Mouse (Mus musculus): Measurements from ENCODE around the gene Gm37240. TPM values are rescaled to one million over a fixed set of nuclear protein-coding genes. Genes with fewer than 3 reads are reported as not detected.

Gene Gm37240
- polyA plus RNA-seq, 1 experiment from 2014 or later: 0.52 TPM

DNA sequence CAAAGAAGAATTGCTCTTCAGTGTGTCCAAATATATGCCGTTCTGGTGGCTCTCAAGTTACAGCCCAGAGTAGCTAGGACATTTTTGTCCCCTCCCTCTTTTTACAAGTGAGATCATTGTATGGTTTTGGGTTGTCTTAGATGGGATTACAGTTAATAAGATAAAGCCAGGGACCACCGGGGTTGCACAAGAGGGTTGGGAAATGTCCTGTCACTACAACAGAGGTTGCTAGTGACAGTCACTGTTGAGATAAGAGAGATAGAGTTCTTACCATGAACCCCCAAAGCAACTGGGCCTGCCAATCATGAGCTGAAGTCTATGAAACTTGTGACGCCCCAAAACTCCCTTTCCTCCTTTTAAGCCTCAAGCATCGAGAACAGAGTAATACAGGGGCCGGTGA lies 769.6 kb downstream of the Gm37240 start:
- Histone ChIP-seq H3K36me3 (ENCODE audit: control insufficient read depth, insufficient read depth, low read length) (no peaks in the 10 kb centered on the region), H3K4me3 (ENCODE audit: low read depth, low read length) (no peak overlapping the region), H3K9ac (ENCODE audit: low read depth, low read length) (no peak overlapping the region), H3K4me2 (replicated peaks; ENCODE audit: low read depth, low read length) (no peak overlapping the region), H3K27ac (ENCODE audit: low read depth, low read length) (no peak overlapping the region), H3K9me3 (ENCODE audit: control insufficient read depth, low read length) (no peaks in the 10 kb centered on the region), H3K4me1 (replicated peaks; ENCODE audit: control insufficient read depth, insufficient read depth, low read length) (no peaks in the 10 kb centered on the region), H3K27me3 (ENCODE audit: control insufficient read depth, insufficient read depth, low read length) (no peaks in the 10 kb centered on the region)
- no peak for ATAC-seq (ENCODE audit: low FRiP score)
- 88% methylated on average over 5 of the region's 5 CpGs for WGBS
- DNase-seq (ENCODE audit: low spot score): no peak

GRCm38 (mm10) chr3:85117014-85117413 lies 770.3 kb downstream of the Gm37240 start:
- Histone ChIP-seq H3K27ac (ENCODE audit: low read depth, low read length) (no peak overlapping the region), H3K36me3 (ENCODE audit: control insufficient read depth, insufficient read depth, low read length) (no peaks in the 10 kb centered on the region), H3K4me3 (ENCODE audit: low read depth, low read length) (no peak overlapping the region), H3K9me3 (ENCODE audit: control insufficient read depth, low read length) (no peaks in the 10 kb centered on the region), H3K27me3 (ENCODE audit: control insufficient read depth, insufficient read depth, low read length) (no peaks in the 10 kb centered on the region), H3K4me2 (replicated peaks; ENCODE audit: low read depth, low read length) (no peak overlapping the region), H3K9ac (ENCODE audit: low read depth, low read length) (no peak overlapping the region), H3K4me1 (replicated peaks; ENCODE audit: control insufficient read depth, insufficient read depth, low read length) (no peaks in the 10 kb centered on the region)
- ATAC-seq (ENCODE audit: low FRiP score) (no peak), DNase-seq (ENCODE audit: low spot score) (no peak)
- 78% methylated on average over 7 of the region's 7 CpGs for WGBS

DNA sequence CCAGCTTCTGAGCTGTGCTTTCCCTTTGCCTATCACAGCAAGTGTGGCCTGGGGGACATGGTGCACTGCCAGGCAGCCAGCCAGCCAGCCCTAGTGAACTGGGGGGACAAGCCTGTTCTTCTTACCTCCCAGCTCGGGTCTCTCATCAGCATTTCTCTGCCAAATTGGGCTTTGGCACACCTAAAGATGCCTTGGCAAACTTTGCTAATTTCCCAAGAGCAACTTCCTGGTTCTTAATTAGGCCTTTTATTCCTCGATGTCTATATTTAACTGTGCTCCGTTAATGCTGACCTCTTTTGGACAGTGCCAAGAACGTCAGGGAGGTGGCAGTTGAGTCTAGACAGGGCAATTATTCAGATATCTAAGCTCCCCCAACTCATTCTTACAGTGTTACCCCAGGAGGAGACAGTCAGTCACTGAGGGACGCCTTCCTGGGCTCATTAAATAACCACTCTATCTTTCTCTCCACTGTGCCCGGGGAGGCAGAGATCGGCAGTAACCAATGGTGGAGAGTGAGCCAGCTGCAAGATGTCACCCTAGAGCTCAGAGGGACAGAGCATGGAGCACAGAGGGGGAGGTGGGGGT lies 771.3 kb downstream of the Gm37240 start:
- no peak overlapping the region for H3K4me3 ChIP-seq (ENCODE audit: low read depth, low read length)
- H3K4me2 ChIP-seq (replicated peaks; ENCODE audit: low read depth, low read length): no peak overlapping the region
- no peaks in the 10 kb centered on the region for H3K36me3 ChIP-seq (ENCODE audit: control insufficient read depth, insufficient read depth, low read length)
- H3K9ac ChIP-seq (ENCODE audit: low read depth, low read length): no peak overlapping the region
- H3K27me3 ChIP-seq (ENCODE audit: control insufficient read depth, insufficient read depth, low read length): no peaks in the 10 kb centered on the region
- DNase-seq (ENCODE audit: low spot score) (no peak), ATAC-seq (ENCODE audit: low FRiP score) (no peak)
- H3K9me3 ChIP-seq (ENCODE audit: control insufficient read depth, low read length): no peaks in the 10 kb centered on the region
- 73% methylated on average over 7 of the region's 7 CpGs for WGBS
- no peak overlapping the region for H3K27ac ChIP-seq (ENCODE audit: low read depth, low read length)
- no peaks in the 10 kb centered on the region for H3K4me1 ChIP-seq (replicated peaks; ENCODE audit: control insufficient read depth, insufficient read depth, low read length)

- no peaks in the 10 kb centered on the region for H3K27me3 ChIP-seq (ENCODE audit: control insufficient read depth, insufficient read depth, low read length)
- H3K36me3 ChIP-seq (ENCODE audit: control insufficient read depth, insufficient read depth, low read length): no peaks in the 10 kb centered on the region
- H3K9ac ChIP-seq (ENCODE audit: low read depth, low read length): no peak overlapping the region
- ATAC-seq (ENCODE audit: low FRiP score) (no peak), DNase-seq (ENCODE audit: low spot score) (no peak)
- no peaks in the 10 kb centered on the region for H3K9me3 ChIP-seq (ENCODE audit: control insufficient read depth, low read length)
- no peaks in the 10 kb centered on the region for H3K4me1 ChIP-seq (replicated peaks; ENCODE audit: control insufficient read depth, insufficient read depth, low read length)
- 84% methylated on average over 1 of the region's 1 CpGs for WGBS
- H3K27ac ChIP-seq (ENCODE audit: low read depth, low read length): no peak overlapping the region
- H3K4me2 ChIP-seq (replicated peaks; ENCODE audit: low read depth, low read length): no peak overlapping the region
- H3K4me3 ChIP-seq (ENCODE audit: low read depth, low read length): no peak overlapping the region
Measured at GRCm38 (mm10) chr3:85113565-85113964, 773.8 kb downstream of the Gm37240 start.

DNA sequence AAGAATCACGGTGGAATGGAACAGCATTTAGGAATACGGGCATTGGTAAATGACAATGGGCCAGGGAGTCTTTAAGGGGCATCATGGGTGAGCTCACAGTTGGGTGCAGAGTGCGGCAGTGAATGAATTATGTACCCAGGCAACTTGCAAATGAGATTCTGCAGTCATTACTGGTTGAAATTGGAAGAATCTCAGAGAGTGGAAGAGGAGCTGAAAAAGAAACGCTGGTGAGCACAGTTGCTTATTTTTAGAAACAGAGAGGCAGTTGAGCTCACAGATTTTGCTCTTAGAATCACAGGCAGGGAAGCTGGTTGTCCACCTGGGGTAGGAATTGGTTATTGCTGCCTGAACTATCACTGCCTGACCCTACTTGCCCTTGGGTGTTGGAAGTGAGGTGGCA lies 776.6 kb downstream of the Gm37240 start:
- H3K36me3 ChIP-seq (ENCODE audit: control insufficient read depth, insufficient read depth, low read length): no peaks in the 10 kb centered on the region
- 62% methylated on average over 4 of the region's 4 CpGs for WGBS
- no peaks in the 10 kb centered on the region for H3K4me1 ChIP-seq (replicated peaks; ENCODE audit: control insufficient read depth, insufficient read depth, low read length)
- H3K27ac ChIP-seq (ENCODE audit: low read depth, low read length): no peak overlapping the region
- no peak overlapping the region for H3K4me2 ChIP-seq (replicated peaks; ENCODE audit: low read depth, low read length)
- H3K9me3 ChIP-seq (ENCODE audit: control insufficient read depth, low read length): no peaks in the 10 kb centered on the region
- no peak overlapping the region for H3K9ac ChIP-seq (ENCODE audit: low read depth, low read length)
- H3K4me3 ChIP-seq (ENCODE audit: low read depth, low read length): no peak overlapping the region
- ATAC-seq (ENCODE audit: low FRiP score): no peak
- no peak for DNase-seq (ENCODE audit: low spot score)
- H3K27me3 ChIP-seq (ENCODE audit: control insufficient read depth, insufficient read depth, low read length): no peaks in the 10 kb centered on the region

DNA sequence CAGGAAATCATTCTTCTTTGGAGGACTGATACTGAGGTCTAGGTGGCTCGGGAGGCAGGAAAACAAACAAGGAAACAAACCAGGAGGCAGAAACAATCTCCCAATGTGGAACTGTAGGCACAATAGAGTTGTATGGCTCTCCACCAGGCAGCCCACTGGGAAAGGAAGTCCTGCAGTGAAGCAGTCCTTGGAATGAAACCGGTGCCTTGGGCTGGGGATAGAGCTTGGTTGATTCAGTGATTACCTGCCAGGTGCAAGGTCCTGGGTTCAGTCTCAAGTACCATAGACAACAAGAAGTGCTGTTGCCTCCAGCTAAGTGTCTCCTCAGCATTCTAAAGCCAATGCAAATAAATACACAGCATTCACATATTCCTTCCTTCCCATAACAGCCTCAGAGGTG lies 778.1 kb downstream of the Gm37240 start:
- no peak for ATAC-seq (ENCODE audit: low FRiP score)
- WGBS: 52% methylated on average over 2 of the region's 2 CpGs
- no peak overlapping the region for H3K27ac ChIP-seq (ENCODE audit: low read depth, low read length)

DNA sequence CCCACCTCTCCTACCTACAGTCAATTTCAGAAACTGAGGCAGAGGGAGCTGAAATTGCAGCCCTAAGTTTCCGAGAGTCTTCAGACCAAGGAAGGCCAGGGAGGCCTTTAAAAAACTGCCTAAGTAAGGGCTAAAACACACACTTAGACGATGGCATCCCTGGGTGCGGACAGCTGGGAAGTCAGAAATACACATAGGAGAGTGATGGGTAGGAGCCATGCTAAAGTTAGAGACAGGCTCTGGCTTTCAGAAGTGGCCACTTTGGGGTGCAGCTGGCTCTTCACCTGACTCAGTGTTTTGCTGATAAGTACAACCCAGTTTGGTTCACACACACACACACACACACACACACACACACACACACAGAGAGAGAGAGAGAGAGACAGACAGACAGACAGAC lies 778.9 kb downstream of the Gm37240 start:
- DNase-seq (ENCODE audit: low spot score) (no peak), ATAC-seq (ENCODE audit: low FRiP score) (no peak)
- WGBS: 98% methylated on average over 3 of the region's 3 CpGs
- H3K27ac ChIP-seq (ENCODE audit: low read depth, low read length): no peak overlapping the region
- H3K36me3 ChIP-seq (ENCODE audit: control insufficient read depth, insufficient read depth, low read length): no peaks in the 10 kb centered on the region
- no peak overlapping the region for H3K9ac ChIP-seq (ENCODE audit: low read depth, low read length)
- no peaks in the 10 kb centered on the region for H3K9me3 ChIP-seq (ENCODE audit: control insufficient read depth, low read length)
- H3K27me3 ChIP-seq (ENCODE audit: control insufficient read depth, insufficient read depth, low read length): no peaks in the 10 kb centered on the region
- no peaks in the 10 kb centered on the region for H3K4me1 ChIP-seq (replicated peaks; ENCODE audit: control insufficient read depth, insufficient read depth, low read length)
- no peak overlapping the region for H3K4me2 ChIP-seq (replicated peaks; ENCODE audit: low read depth, low read length)
- H3K4me3 ChIP-seq (ENCODE audit: low read depth, low read length): no peak overlapping the region

More for the DNA sequence above, 778.1 kb downstream of the Gm37240 start:
- Histone ChIP-seq H3K36me3 (ENCODE audit: control insufficient read depth, insufficient read depth, low read length) (no peaks in the 10 kb centered on the region), H3K27me3 (ENCODE audit: control insufficient read depth, insufficient read depth, low read length) (no peaks in the 10 kb centered on the region), H3K9ac (ENCODE audit: low read depth, low read length) (no peak overlapping the region), H3K4me3 (ENCODE audit: low read depth, low read length) (no peak overlapping the region), H3K4me1 (replicated peaks; ENCODE audit: control insufficient read depth, insufficient read depth, low read length) (no peaks in the 10 kb centered on the region), H3K4me2 (replicated peaks; ENCODE audit: low read depth, low read length) (no peak overlapping the region), H3K9me3 (ENCODE audit: control insufficient read depth, low read length) (no peaks in the 10 kb centered on the region)
- DNase-seq (ENCODE audit: low spot score): no peak

- Histone ChIP-seq H3K9me3 (ENCODE audit: control insufficient read depth, low read length) (no peaks in the 10 kb centered on the region), H3K4me3 (ENCODE audit: low read depth, low read length) (no peak overlapping the region), H3K4me2 (replicated peaks; ENCODE audit: low read depth, low read length) (no peak overlapping the region), H3K27ac (ENCODE audit: low read depth, low read length) (no peak overlapping the region), H3K36me3 (ENCODE audit: control insufficient read depth, insufficient read depth, low read length) (no peaks in the 10 kb centered on the region), H3K4me1 (replicated peaks; ENCODE audit: control insufficient read depth, insufficient read depth, low read length) (no peaks in the 10 kb centered on the region), H3K27me3 (ENCODE audit: control insufficient read depth, insufficient read depth, low read length) (no peaks in the 10 kb centered on the region), H3K9ac (ENCODE audit: low read depth, low read length) (no peak overlapping the region)
- 70% methylated on average over 11 of the region's 11 CpGs for WGBS
- DNase-seq (ENCODE audit: low spot score) (no peak), ATAC-seq (ENCODE audit: low FRiP score) (no peak)
Measured at GRCm38 (mm10) chr3:85106956-85107355, 780.4 kb downstream of the Gm37240 start.

GRCm38 (mm10) chr3:85104301-85104700 lies 783.0 kb downstream of the Gm37240 start:
- Histone ChIP-seq H3K4me3 (ENCODE audit: low read depth, low read length) (no peak overlapping the region), H3K9ac (ENCODE audit: low read depth, low read length) (no peak overlapping the region), H3K4me2 (replicated peaks; ENCODE audit: low read depth, low read length) (no peak overlapping the region), H3K4me1 (replicated peaks; ENCODE audit: control insufficient read depth, insufficient read depth, low read length) (no peaks in the 10 kb centered on the region), H3K9me3 (ENCODE audit: control insufficient read depth, low read length) (no peaks in the 10 kb centered on the region), H3K27me3 (ENCODE audit: control insufficient read depth, insufficient read depth, low read length) (no peaks in the 10 kb centered on the region), H3K27ac (ENCODE audit: low read depth, low read length) (no peak overlapping the region), H3K36me3 (ENCODE audit: control insufficient read depth, insufficient read depth, low read length) (no peaks in the 10 kb centered on the region)
- 49% methylated on average over 5 of the region's 5 CpGs for WGBS
- no peak for DNase-seq (ENCODE audit: low spot score)
- no peak for ATAC-seq (ENCODE audit: low FRiP score)

Measured in hindbrain, embryonic 11.5 days (tissue).